9 mouse cellular contexts compared by ENCODE assay signal in the genomic region with DNA sequence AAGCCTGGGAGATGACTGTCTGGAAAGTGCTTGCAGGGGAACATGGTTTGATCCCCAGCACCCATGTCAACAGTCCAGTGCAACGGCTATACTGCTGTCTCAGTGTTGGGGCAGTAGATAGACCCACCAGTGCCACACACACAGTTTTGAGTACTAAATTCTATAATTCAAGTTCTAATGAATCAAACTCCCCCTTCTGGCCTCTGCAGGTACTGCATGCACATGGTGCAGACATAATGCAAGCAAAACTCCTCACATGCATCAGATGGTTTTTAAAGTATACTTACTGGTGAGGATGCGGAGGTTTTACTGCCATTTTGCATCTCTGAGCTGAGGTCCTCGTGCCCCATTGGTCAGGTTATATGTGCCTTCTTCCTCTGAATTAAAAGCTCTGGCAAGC. TPM values are rescaled to one million over a fixed set of nuclear protein-coding genes. Genes with fewer than 3 reads are reported as not detected.
A peak's percentile ranks its signal among the peaks of the same experiment; 100 is the strongest.
DNase-seq lines count a peak whose midpoint lies in the region; ATAC-seq and TF ChIP-seq lines count a peak whose summit lies in the region.
"Had no signal": no experiment of that assay in that cellular context is flagged by ENCODE, and none has a peak within 500 bp of the region (broad histone marks: within the 10 kb centered on the region; RNA-seq: fewer than 3 reads in every experiment).

No protein-coding gene starts in this region.

- DNase-seq in cerebellum, postnatal 14 days = peak; percentile 39 to 78
- no peak for DNase-seq in cerebellum, adult 9-11 months
- DNase-seq in liver, adult 2 months (ENCODE audit: extremely low read depth, low read depth, low spot score) = no peak
- no peak for DNase-seq in liver, embryonic 11.5 days (ENCODE audit: low spot score)
- DNase-seq in c-Kit-negative CD71-positive TER-119-positive erythroid progenitor cells, embryonic 14.5 days (ENCODE audit: low read depth, low spot score) = peak; percentile 60
- peak; percentile 63 for DNase-seq in spleen, adult 12 weeks (ENCODE audit: low spot score)
- DNase-seq in heart, postnatal 36 days = no peak
- DNase-seq in urinary bladder, postnatal 14 days (ENCODE audit: low spot score) = no peak

- ATAC-seq in liver, embryonic 11.5 days (replicated peaks; ENCODE audit: low FRiP score) = no peak

- no peak for TF ChIP-seq POLR2A in liver, adult 2 months (IDR thresholded peaks at IDR 0.05; ENCODE audit: extremely low read depth, insufficient read depth, low read length)

- no peak overlapping the region for H3K4me2 ChIP-seq in liver, embryonic 11.5 days

- peaks cover 6% of the 10 kb centered on the region; the same call in 1 of the 2 replicates for H3K36me3 ChIP-seq in liver, adult 2 months (ENCODE audit: control insufficient read depth, insufficient read depth, low read length)
- H3K36me3 ChIP-seq in liver, embryonic 11.5 days (ENCODE audit: control insufficient read depth, insufficient read depth, low read length) = peaks cover 55% of the 10 kb centered on the region

- H3K79me2 ChIP-seq in liver, adult 2 months (ENCODE audit: control insufficient read depth, insufficient read depth, low read length) = no peaks in the 10 kb centered on the region

- TF ChIP-seq CTCF in liver, adult 2 months (IDR thresholded peaks at IDR 0.05; ENCODE audit: low read depth, low read length) = peak; percentile 3; the same call in 1 of the 2 replicates

- H3K9ac ChIP-seq in liver, adult 2 months (ENCODE audit: low read depth, low read length) = no peak overlapping the region
- no peak overlapping the region for H3K9ac ChIP-seq in liver, embryonic 11.5 days (ENCODE audit: low read depth, low read length)

- no peak overlapping the region for H3K27ac ChIP-seq in liver, adult 2 months (replicated peaks; ENCODE audit: insufficient read depth, low read depth, low read length)
- no peak overlapping the region for H3K27ac ChIP-seq in liver, embryonic 11.5 days (ENCODE audit: low read depth, low read length)
- H3K27ac ChIP-seq: forebrain, embryonic 10.5 days had no signal

- intact Hi-C loops in heart, postnatal 36 days (cut with DNase I) = no loop called here

- 94% methylated on average over 3 of the region's 3 CpGs for WGBS in liver, adult 2 months
- WGBS in liver, embryonic 11.5 days = 87% methylated on average over 3 of the region's 3 CpGs

- H3K4me3 ChIP-seq in liver, adult 2 months (ENCODE audit: insufficient read depth, low read depth, low read length) = no peak overlapping the region
- no peak overlapping the region for H3K4me3 ChIP-seq in liver, embryonic 11.5 days (ENCODE audit: low read depth, low read length)
- H3K4me3 ChIP-seq: forebrain, embryonic 10.5 days had no signal

- H3K9me3 ChIP-seq in liver, embryonic 11.5 days (ENCODE audit: control insufficient read depth, low read length) = no peaks in the 10 kb centered on the region
- H3K9me3 ChIP-seq: forebrain, embryonic 10.5 days had no signal

- H3K27me3 ChIP-seq in liver, adult 2 months (ENCODE audit: control insufficient read depth, insufficient read depth, low read length) = no peaks in the 10 kb centered on the region
- H3K27me3 ChIP-seq in liver, embryonic 11.5 days (replicated peaks; ENCODE audit: control insufficient read depth, insufficient read depth, low read length) = no peaks in the 10 kb centered on the region

- H3K4me1 ChIP-seq in liver, adult 2 months (ENCODE audit: control insufficient read depth, insufficient read depth, low read length) = no peaks in the 10 kb centered on the region
- peaks cover 4% of the 10 kb centered on the region; the same call in 1 of the 2 replicates for H3K4me1 ChIP-seq in liver, embryonic 11.5 days (replicated peaks; ENCODE audit: control insufficient read depth, insufficient read depth, low read length)
- H3K4me1 ChIP-seq: forebrain, embryonic 10.5 days had no signal

RNA-seq across cellular contexts. Expression of gene Thap3, which starts 13.4 kb away (rescaled TPM):
- total RNA-seq in liver, adult 2 months (2014; rRNA removed) = 7.9 and 8.0 TPM in 2 replicates
- polyA plus RNA-seq in liver, adult 2 months (2012; rRNA removed) = 20.8 and 24.1 TPM in 2 replicates
- polyA plus RNA-seq in liver, embryonic 11.5 days (2014; fragmentation: Nextera tagmentation; extraction: Ambion mirVana) = 14.3 and 14.5 TPM in 2 replicates
- total RNA-seq in heart, postnatal 36 days (2021) = 10 to 100 TPM; 12.8 to 12.9 TPM

RNA-seq across cellular contexts. Expression of gene Phf13, which starts 20.6 kb away (rescaled TPM):
- total RNA-seq in liver, adult 2 months (2014; rRNA removed) = 1.3 and 1.4 TPM in 2 replicates
- 1.9 and 2.7 TPM in 2 replicates for polyA plus RNA-seq in liver, adult 2 months (2012; rRNA removed)
- 15.5 and 16.5 TPM in 2 replicates for polyA plus RNA-seq in liver, embryonic 11.5 days (2014; fragmentation: Nextera tagmentation; extraction: Ambion mirVana)
- 1 to 10 TPM; 6.4 to 7.0 TPM for total RNA-seq in heart, postnatal 36 days (2021)

RNA-seq across cellular contexts. Expression of gene Klhl21, which starts 33.2 kb away (rescaled TPM):
- total RNA-seq in liver, adult 2 months (2014; rRNA removed) = 25.8 and 30.8 TPM in 2 replicates
- 21.8 and 23.9 TPM in 2 replicates for polyA plus RNA-seq in liver, adult 2 months (2012; rRNA removed)
- 9.1 and 9.4 TPM in 2 replicates for polyA plus RNA-seq in liver, embryonic 11.5 days (2014; fragmentation: Nextera tagmentation; extraction: Ambion mirVana)
- total RNA-seq in heart, postnatal 36 days (2021) = 10 to 100 TPM; 86.2 to 91.5 TPM

RNA-seq across cellular contexts. Expression of gene Dnajc11, which starts 42.0 kb away (rescaled TPM):
- total RNA-seq in liver, adult 2 months (2014; rRNA removed) = 23.9 and 27.4 TPM in 2 replicates
- polyA plus RNA-seq in liver, adult 2 months (2012; rRNA removed) = 47.9 and 52.6 TPM in 2 replicates
- polyA plus RNA-seq in liver, embryonic 11.5 days (2014; fragmentation: Nextera tagmentation; extraction: Ambion mirVana) = 101 and 102 TPM in 2 replicates
- total RNA-seq in heart, postnatal 36 days (2021) = 10 to 100 TPM; 72.7 to 88.8 TPM

RNA-seq across cellular contexts. Expression of gene Zbtb48, which starts 52.0 kb away (rescaled TPM):
- total RNA-seq in liver, adult 2 months (2014; rRNA removed) = 12.0 and 16.0 TPM in 2 replicates
- polyA plus RNA-seq in liver, adult 2 months (2012; rRNA removed) = 11.8 and 16.6 TPM in 2 replicates
- 17.0 and 17.8 TPM in 2 replicates for polyA plus RNA-seq in liver, embryonic 11.5 days (2014; fragmentation: Nextera tagmentation; extraction: Ambion mirVana)
- 1 to 10 TPM; 3.5 to 4.4 TPM for total RNA-seq in heart, postnatal 36 days (2021)

Comparison
In these comparisons a context has a peak if more than half of its experiments do, and no peak if none do; other contexts are left out.
1. DNase-seq: peak in cerebellum, postnatal 14 days (2 of 2), c-Kit-negative CD71-positive TER-119-positive erythroid progenitor cells, embryonic 14.5 days (single experiment) and spleen, adult 12 weeks (single experiment); none in cerebellum, adult 9-11 months (single experiment), liver, adult 2 months (single experiment), liver, embryonic 11.5 days (single experiment), heart, postnatal 36 days (0 of 2) and urinary bladder, postnatal 14 days (single experiment).